Mouse (Mus musculus) splenic B cell, adult 2 months (primary cell): ENCODE results near the gene Pigv.

ENCODE experiments used
- DNase-seq: peaks from one replicate; pipeline ENCODE4 v3.0.0-alpha.2; 2011; ENCODE audit warnings: low read depth, low spot score
- H3K27me3 ChIP-seq: 2 replicates; pipeline ENCODE4 v1.6.1; 2012; ENCODE audit warnings: mild to moderate bottlenecking, low read length, moderate library complexity, mixed read lengths; ENCODE audit not compliant: control insufficient read depth, poor library complexity, insufficient read depth, severe bottlenecking
- H3K36me3 ChIP-seq: 2 replicates; pipeline ENCODE4 v1.6.1; 2012; ENCODE audit warnings: mild to moderate bottlenecking, low read length, moderate library complexity, mixed read lengths; ENCODE audit not compliant: control insufficient read depth, poor library complexity, insufficient read depth, severe bottlenecking

The Pigv gene

GRCm38 (mm10) chr4:133645195-133645594 lies 27.3 kb downstream of the Pigv start:
- DNase-seq, result no peak
- H3K36me3 ChIP-seq, result no peaks in the 10 kb centered on the region
- no peaks in the 10 kb centered on the region for H3K27me3 ChIP-seq

DNA sequence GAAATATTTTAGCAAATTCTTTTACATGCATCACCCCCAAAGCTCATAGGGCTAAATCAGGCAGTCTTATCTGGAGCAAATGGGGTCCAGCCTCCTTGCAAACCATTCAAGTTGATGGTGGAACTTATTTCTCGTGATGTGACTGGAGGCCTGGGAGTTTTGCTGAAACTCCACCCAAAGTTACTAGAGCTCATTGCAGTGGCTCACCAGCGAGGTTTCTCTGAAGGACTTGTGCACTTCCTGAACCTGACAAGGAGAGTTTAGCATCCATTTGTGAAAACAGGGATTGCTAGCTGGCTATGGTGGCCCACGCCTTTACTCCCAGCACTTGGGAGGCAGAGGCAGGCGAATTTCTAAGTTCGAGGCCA lies 38.4 kb downstream of the Pigv start:
- Histone ChIP-seq H3K27me3 (no peaks in the 10 kb centered on the region), H3K36me3 (no peaks in the 10 kb centered on the region)
- no peak for DNase-seq

GRCm38 (mm10) chr4:133633332-133634042 lies 39.0 kb downstream of the Pigv start:
- no peaks in the 10 kb centered on the region for H3K27me3 ChIP-seq
- peak; percentile 90 for DNase-seq
- H3K36me3 ChIP-seq, result no peaks in the 10 kb centered on the region

DNA sequence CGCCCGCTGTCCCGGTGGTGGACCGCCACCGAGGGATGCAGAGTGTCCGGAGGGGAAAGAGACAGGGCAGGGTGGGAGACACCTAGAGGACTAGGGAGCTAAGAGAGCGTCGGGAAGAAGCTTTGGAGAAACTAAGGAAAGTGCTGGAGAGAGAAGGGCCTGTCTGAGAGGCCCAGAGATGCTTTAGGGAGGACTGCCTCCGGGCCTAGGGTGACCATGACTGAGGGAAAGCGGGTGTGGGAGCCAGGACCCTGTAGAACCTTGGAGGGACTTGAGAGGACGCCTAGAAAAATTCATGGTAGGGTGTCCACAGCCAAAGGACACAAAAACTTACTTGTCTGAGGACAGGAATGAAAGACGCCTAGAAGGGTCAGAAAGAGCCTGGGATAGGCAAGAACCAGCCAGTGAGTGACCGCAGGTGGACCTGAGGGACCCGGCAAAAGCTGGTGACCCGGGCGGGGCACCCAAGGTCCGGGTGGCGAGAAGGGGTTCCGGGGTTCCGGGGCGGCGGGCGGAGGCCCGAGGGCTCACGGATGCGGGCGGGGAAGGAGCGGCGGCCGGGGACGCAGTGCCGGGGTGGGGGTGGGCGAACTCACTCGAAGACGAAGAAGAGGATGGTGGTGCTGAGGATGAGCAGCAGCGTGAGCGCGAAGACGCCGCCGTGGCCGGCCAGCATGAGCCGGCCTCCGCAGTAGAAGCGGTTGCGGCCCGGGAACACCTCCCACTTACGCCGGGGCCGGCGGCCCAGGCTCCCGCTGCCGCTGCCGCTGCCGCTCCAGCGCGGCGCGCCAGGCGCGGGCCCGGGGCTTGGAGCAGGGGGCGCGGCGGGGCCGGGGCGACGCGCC lies 39.7 kb downstream of the Pigv start:
- Histone ChIP-seq H3K27me3 (no peaks in the 10 kb centered on the region), H3K36me3 (no peaks in the 10 kb centered on the region; the same call in 1 of the 2 replicates)
- DNase-seq, result no peak

- peak; percentile 77 for DNase-seq
- no peaks in the 10 kb centered on the region; the same call in 1 of the 2 replicates for H3K36me3 ChIP-seq
- no peaks in the 10 kb centered on the region for H3K27me3 ChIP-seq
Measured at GRCm38 (mm10) chr4:133631769-133632411, 40.6 kb downstream of the Pigv start.

- no peaks in the 10 kb centered on the region; the same call in 1 of the 2 replicates for H3K36me3 ChIP-seq
- DNase-seq, result no peak
- no peaks in the 10 kb centered on the region for H3K27me3 ChIP-seq
Measured at GRCm38 (mm10) chr4:133631071-133631768, 41.2 kb downstream of the Pigv start.

DNA sequence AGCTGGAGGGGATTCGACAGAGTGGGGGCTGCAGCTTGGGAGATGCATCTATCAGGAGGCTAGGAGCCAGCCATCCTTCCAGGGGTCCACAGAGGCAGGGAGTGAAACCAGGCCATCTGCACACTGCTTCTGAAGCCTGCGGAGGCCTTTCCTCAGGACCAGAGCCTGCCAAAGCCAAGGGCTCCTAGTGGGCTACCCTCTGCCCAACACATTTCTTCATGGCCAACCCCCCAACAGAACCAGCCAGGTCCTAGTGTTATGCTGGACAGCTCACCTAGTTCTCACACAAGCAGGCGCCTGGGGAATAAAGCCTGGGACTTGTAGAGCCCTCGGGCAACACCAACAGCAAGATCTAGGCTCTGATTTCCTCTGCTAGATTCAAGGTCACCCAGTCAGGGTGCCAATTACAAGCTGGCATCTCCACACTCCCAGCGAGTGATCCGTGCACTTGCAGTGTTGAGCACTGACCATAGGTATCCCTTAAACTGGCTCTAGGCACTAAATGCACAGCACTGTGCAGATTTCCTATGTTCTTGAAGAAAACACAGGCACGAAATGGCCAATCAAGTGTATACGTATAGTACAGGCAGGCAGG lies 42.0 kb downstream of the Pigv start:
- no peaks in the 10 kb centered on the region for H3K27me3 ChIP-seq
- DNase-seq, result no peak
- H3K36me3 ChIP-seq, result no peaks in the 10 kb centered on the region; the same call in 1 of the 2 replicates

DNA sequence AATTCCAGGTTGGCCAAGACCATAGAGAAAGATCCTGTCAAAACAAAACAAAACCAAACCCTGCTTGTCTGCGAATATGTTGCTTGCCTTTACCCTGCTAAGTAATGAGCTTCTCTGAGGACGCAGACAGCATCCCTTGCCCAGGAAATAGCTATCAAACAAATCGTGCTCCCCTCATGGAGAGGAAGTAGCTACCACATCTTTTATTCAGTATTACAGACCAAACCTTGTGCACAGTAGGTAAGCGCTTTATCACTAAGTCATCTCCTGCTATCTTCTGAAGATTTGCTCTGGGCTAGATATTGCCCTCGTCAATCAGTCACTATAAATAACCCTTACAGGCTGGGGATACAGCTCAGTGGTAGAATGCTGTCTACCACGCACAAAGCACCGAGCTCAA lies 43.3 kb downstream of the Pigv start:
- Histone ChIP-seq H3K36me3 (no peaks in the 10 kb centered on the region; the same call in 1 of the 2 replicates), H3K27me3 (no peaks in the 10 kb centered on the region)
- DNase-seq, result no peak

GRCm38 (mm10) chr4:133628517-133628916 lies 43.9 kb downstream of the Pigv start:
- Histone ChIP-seq H3K27me3 (no peaks in the 10 kb centered on the region), H3K36me3 (no peaks in the 10 kb centered on the region; the same call in 1 of the 2 replicates)
- peak; percentile 48 for DNase-seq

- DNase-seq, result no peak
- no peaks in the 10 kb centered on the region; the same call in 1 of the 2 replicates for H3K36me3 ChIP-seq
- no peaks in the 10 kb centered on the region for H3K27me3 ChIP-seq
Measured at GRCm38 (mm10) chr4:133627039-133627438, 45.4 kb downstream of the Pigv start.

DNA sequence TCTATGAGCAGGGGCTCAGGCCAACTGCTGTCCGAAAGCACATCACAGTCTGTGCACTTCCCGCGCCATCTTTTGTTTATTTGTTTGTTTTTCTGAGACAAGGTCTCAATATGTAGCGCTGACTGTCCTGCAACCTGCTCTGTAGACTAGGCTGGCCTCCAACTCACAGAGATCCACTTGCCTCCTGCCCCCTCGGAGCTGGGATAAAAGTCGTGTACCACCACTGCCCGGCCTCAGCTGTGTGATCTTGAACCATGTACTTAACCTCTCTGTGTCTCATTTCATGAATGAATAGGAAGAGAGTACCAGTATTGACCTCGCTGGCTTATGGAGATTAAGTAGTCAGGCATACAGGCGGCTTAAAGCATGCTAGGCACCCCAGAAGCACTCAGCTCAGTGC lies 45.8 kb downstream of the Pigv start:
- H3K36me3 ChIP-seq, result no peaks in the 10 kb centered on the region; the same call in 1 of the 2 replicates
- DNase-seq, result no peak

GRCm38 (mm10) chr4:133626221-133626620 lies 46.2 kb downstream of the Pigv start:
- Histone ChIP-seq H3K36me3 (no peaks in the 10 kb centered on the region; the same call in 1 of the 2 replicates), H3K27me3 (no peaks in the 10 kb centered on the region)
- no peak for DNase-seq

More for the DNA sequence above, 45.8 kb downstream of the Pigv start:
- H3K27me3 ChIP-seq, result no peaks in the 10 kb centered on the region

DNA sequence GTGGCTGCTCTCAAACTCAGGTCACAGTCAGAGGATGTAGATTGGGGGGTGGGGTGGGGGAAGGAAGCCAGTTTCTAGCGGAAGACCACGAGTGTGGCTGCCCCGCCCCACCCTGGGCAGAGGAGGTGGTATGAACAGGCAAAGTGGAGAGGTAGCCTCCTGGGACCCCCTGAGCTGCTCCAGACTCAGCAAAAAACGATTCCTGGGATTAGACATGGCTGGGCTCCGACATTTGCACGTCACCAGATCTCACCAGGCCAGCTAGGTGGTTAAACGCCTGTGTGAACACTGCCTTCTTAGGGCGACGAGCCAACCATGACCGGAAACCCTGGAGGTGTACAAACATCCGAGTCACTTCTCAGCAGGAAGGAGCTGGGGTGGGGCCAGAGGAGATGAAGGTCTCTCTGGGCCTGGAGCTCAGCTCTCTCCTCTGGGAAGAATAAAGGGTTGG lies 46.8 kb downstream of the Pigv start:
- H3K27me3 ChIP-seq, result no peaks in the 10 kb centered on the region
- peak; percentile 87 for DNase-seq
- H3K36me3 ChIP-seq, result no peaks in the 10 kb centered on the region; the same call in 1 of the 2 replicates

DNA sequence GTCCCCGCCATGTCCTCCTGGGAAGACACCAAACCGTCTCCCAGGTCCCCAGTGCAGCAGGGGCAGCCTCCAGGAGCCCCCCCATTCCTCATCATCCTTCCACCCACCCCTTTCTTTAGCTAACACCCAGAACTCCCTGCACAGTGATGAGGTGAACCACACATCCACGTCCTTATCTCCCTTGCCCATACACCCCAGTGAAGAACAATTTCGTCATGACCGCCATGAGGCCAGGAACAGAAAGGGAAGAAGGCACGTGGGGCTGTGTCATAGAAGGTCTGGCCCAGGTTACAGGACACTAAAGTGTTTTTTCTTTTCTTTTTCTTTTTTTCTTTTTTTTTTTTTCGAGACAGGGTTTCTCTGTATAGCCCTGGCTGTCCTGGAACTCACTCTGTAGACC lies 47.6 kb downstream of the Pigv start:
- no peak for DNase-seq
- H3K27me3 ChIP-seq, result no peaks in the 10 kb centered on the region
- no peaks in the 10 kb centered on the region; the same call in 1 of the 2 replicates for H3K36me3 ChIP-seq
